Mouse (Mus musculus) CH12.LX (cell line): Measurements from ENCODE around the gene Twist2. TPM values are rescaled to one million over a fixed set of nuclear protein-coding genes. Genes with fewer than 3 reads are reported as not detected.

Source experiments
- DNase-seq: peaks from one replicate; pipeline ENCODE4 v3.0.0-alpha.2; 2013; ENCODE audit errors: extremely low read depth
- H3K27ac ChIP-seq: 2 replicates; pipeline ENCODE4 v1.5.1; 2012; ENCODE audit warnings: low read depth, mild to moderate bottlenecking, control low read depth, moderate library complexity; ENCODE audit not compliant: insufficient read depth
- H3K27me3 ChIP-seq: replicated peaks from 2 replicates; pipeline ENCODE3; 2012; ENCODE audit warnings: inconsistent platforms
- H3K36me3 ChIP-seq, 2 experiments: replicated peaks in 1 of 2; 2 replicates each; pipeline versions ENCODE3 to v1.6.1; 2012; ENCODE audit warnings: inconsistent platforms in 1 of 2, low read length in 1 of 2, mild to moderate bottlenecking in 1 of 2, mixed read lengths in 1 of 2, moderate library complexity in 1 of 2; ENCODE audit not compliant: control insufficient read depth in 1 of 2, insufficient read depth in 1 of 2
- H3K4me1 ChIP-seq, 2 experiments: 2 replicates each; pipeline ENCODE4 v1.6.1; 2012; ENCODE audit warnings: inconsistent platforms in 1 of 2, moderate library complexity in 1 of 2; ENCODE audit not compliant: insufficient read depth in 2 of 2, control insufficient read depth in 1 of 2
- H3K4me2 ChIP-seq: 2 replicates; pipeline ENCODE4 v1.6.1; 2012; ENCODE audit warnings: low read depth, mild to moderate bottlenecking, control low read depth; ENCODE audit not compliant: poor library complexity, insufficient read depth, severe bottlenecking
- H3K4me3 ChIP-seq, 3 experiments: fragments of 150-350 bp in 1 of 3; sonication (generic) in 1 of 3; replicated peaks in 1 of 3; 2 replicates each; pipeline versions ENCODE3 to v1.5.1; 2011 to 2012; ENCODE audit warnings: low read depth in 2 of 3, low read length in 2 of 3, mild to moderate bottlenecking in 2 of 3, moderate library complexity in 2 of 3, control low read depth in 1 of 3, improper control_type of control experiment in 1 of 3, inconsistent platforms in 1 of 3, mixed read lengths in 1 of 3; ENCODE audit not compliant: poor library complexity in 1 of 3
- H3K79me2 ChIP-seq: replicated peaks from 2 replicates; pipeline ENCODE4 v1.6.1; 2012; ENCODE audit warnings: mild to moderate bottlenecking, moderate library complexity; ENCODE audit not compliant: control insufficient read depth, poor library complexity, insufficient read depth, severe bottlenecking; ENCODE audit errors: extremely low read depth
- H3K9ac ChIP-seq: 2 replicates; pipeline ENCODE4 v1.6.1; 2012; ENCODE audit warnings: low read depth, mild to moderate bottlenecking, control low read depth, moderate library complexity; ENCODE audit not compliant: insufficient read depth
- H3K9me3 ChIP-seq: replicated peaks from 2 replicates; pipeline ENCODE3; 2012; ENCODE audit warnings: low read length, inconsistent platforms, mixed read lengths
- BHLHE40 ChIP-seq: IDR thresholded peaks from 2 replicates; pipeline ENCODE4 v1.6.1; 2011; ENCODE audit warnings: mild to moderate bottlenecking, low read depth, low read length, improper control_type of control experiment
- CHD2 ChIP-seq: IDR thresholded peaks from 2 replicates; pipeline ENCODE4 v1.6.1; 2011; ENCODE audit warnings: low read length, improper control_type of control experiment
- EP300 ChIP-seq: IDR thresholded peaks from 2 replicates; pipeline ENCODE4 v1.6.1; 2011; ENCODE audit warnings: low read length, improper control_type of control experiment
- ETS1 ChIP-seq: conservative IDR thresholded peaks from 2 replicates; pipeline ENCODE4 v1.6.1; 2012; ENCODE audit warnings: low read depth, mild to moderate bottlenecking, inconsistent platforms, low read length, improper control_type of control experiment, moderate library complexity
- KAT2A ChIP-seq: IDR thresholded peaks from 2 replicates; pipeline ENCODE4 v1.6.1; 2012; ENCODE audit warnings: low read length, improper control_type of control experiment, inconsistent platforms; ENCODE audit not compliant: insufficient replicate concordance
- MAFK ChIP-seq: IDR thresholded peaks from 2 replicates; pipeline ENCODE4 v1.6.1; 2011; ENCODE audit warnings: low read length, improper control_type of control experiment; ENCODE audit not compliant: insufficient replicate concordance
- MXI1 ChIP-seq: IDR thresholded peaks from 2 replicates; pipeline ENCODE4 v1.6.1; 2011; ENCODE audit warnings: mild to moderate bottlenecking, low read depth, low read length, improper control_type of control experiment
- MYC ChIP-seq: IDR thresholded peaks from 2 replicates; pipeline ENCODE4 v1.6.1; 2011; ENCODE audit warnings: low read depth, mild to moderate bottlenecking, improper control_type of control experiment, low read length
- NRF1 ChIP-seq: IDR thresholded peaks from 2 replicates; pipeline ENCODE4 v1.6.1; 2014; ENCODE audit warnings: low read depth, mild to moderate bottlenecking, inconsistent platforms, low read length, improper control_type of control experiment, moderate library complexity
- RAD21 ChIP-seq: IDR thresholded peaks from 2 replicates; pipeline ENCODE4 v1.6.1; 2011; ENCODE audit warnings: low read depth, mild to moderate bottlenecking, low read length, improper control_type of control experiment, moderate library complexity
- RCOR1 ChIP-seq: conservative IDR thresholded peaks from 2 replicates; pipeline ENCODE4 v1.6.1; 2012; ENCODE audit warnings: low read depth, mild to moderate bottlenecking, inconsistent platforms, low read length, improper control_type of control experiment
- SIN3A ChIP-seq: IDR thresholded peaks from 2 replicates; pipeline ENCODE4 v1.6.1; 2012; ENCODE audit warnings: low read length, improper control_type of control experiment, inconsistent platforms
- SMC3 ChIP-seq: IDR thresholded peaks from 2 replicates; pipeline ENCODE4 v1.6.1; 2011; ENCODE audit warnings: low read depth, low read length, improper control_type of control experiment
- TCF12 ChIP-seq: IDR thresholded peaks from 2 replicates; pipeline ENCODE4 v1.6.1; 2014; ENCODE audit warnings: low read depth, mild to moderate bottlenecking, inconsistent platforms, low read length, improper control_type of control experiment
- UBTF ChIP-seq: IDR thresholded peaks from 2 replicates; pipeline ENCODE4 v1.6.1; 2012; ENCODE audit warnings: low read depth, mild to moderate bottlenecking, inconsistent platforms, low read length, improper control_type of control experiment, moderate library complexity
- USF1 ChIP-seq: IDR thresholded peaks from 2 replicates; pipeline ENCODE4 v1.6.1; 2014; ENCODE audit warnings: low read depth, mild to moderate bottlenecking, inconsistent platforms, low read length, improper control_type of control experiment
- ZKSCAN1 ChIP-seq: IDR thresholded peaks from 2 replicates; pipeline ENCODE4 v1.6.1; 2012; ENCODE audit warnings: low read depth, inconsistent platforms, low read length, improper control_type of control experiment, borderline replicate concordance
- ZMIZ1 ChIP-seq: IDR thresholded peaks from 2 replicates; pipeline ENCODE4 v1.6.1; 2012; ENCODE audit warnings: low read depth, mild to moderate bottlenecking, inconsistent platforms, low read length, improper control_type of control experiment
- dilution Hi-C: fragments of 300-500 bp; cut with MboI; formaldehyde crosslinking; loops from 2 replicates; pipeline ENCODE4 v1.14.3; 2020; ENCODE audit warnings: low sequenced_read_pairs; ENCODE audit not compliant: extremely low pct_unique_long_range_greater_than_20kb, extremely low pct_ligation_motif_present
- in situ Hi-C: fragments of 300-500 bp; cut with MboI; formaldehyde crosslinking; loops from 3 replicates; pipeline ENCODE4 v1.14.3; 2019; ENCODE audit warnings: low sequenced_read_pairs, low pct_ligation_motif_present, low pct_unique_long_range_greater_than_20kb, mixed read lengths
- polyA plus RNA-seq: library from polyadenylated mRNA; unstranded; fragments of >175 nt; gene quantifications from 2 replicates; pipeline ENCODE4 v1.2.1, GENCODE M21; 2012; ENCODE audit warnings: low read depth; ENCODE audit not compliant: insufficient read length
- total RNA-seq, 2 experiments: library from RNA; depleted of rRNA; stranded (reverse); fragments of 300-350 nt in 1 of 2; fragments of >200 nt in 1 of 2; gene quantifications; 2 replicates each; pipeline ENCODE4 v1.2.3; 2012 to 2014

Twist2 gene
- total and polyA plus RNA-seq, 3 experiments: not detected

- no peak for TF ChIP-seq ZMIZ1
- TF ChIP-seq KAT2A: no peak
- no peak for TF ChIP-seq MYC
- no peak for TF ChIP-seq MXI1
- no peak for TF ChIP-seq MAFK
- no peak for TF ChIP-seq USF1
- TF ChIP-seq ETS1: no peak
- no peak for TF ChIP-seq NRF1
- TF ChIP-seq ZKSCAN1: no peak
- no peak for TF ChIP-seq RAD21
- no peak for TF ChIP-seq BHLHE40
- TF ChIP-seq, all 38 proteins: peak for 0
- Histone ChIP-seq H3K79me2 (no peaks in the 10 kb centered on the region), H3K27me3 (peaks cover 32% of the 10 kb centered on the region), H3K9me3 (no peaks in the 10 kb centered on the region), H3K4me1 (peaks cover 9 to 10% of the 10 kb centered on the region in 2 experiments; a peak in 3 of 4 replicates), H3K9ac (no peak overlapping the region), H3K36me3 (no peaks in the 10 kb centered on the region), H3K27ac (no peak overlapping the region), H3K4me2 (no peak overlapping the region), H3K4me3 (no peak overlapping the region)
- dilution Hi-C loops (no loop called here), in situ Hi-C loops (loop anchor here (5.0 kb wide), 1 partner anchor 37 kb away; no protein-coding TSS in a partner anchor)
- DNase-seq: no peak
Observed at GRCm38 (mm10) chr1:91779819-91780218, 21.4 kb upstream of the Twist2 start.

GRCm38 (mm10) chr1:91781182-91781581 is 20.1 kb upstream of the Twist2 start:
- Histone ChIP-seq H3K9me3 (no peaks in the 10 kb centered on the region), H3K36me3 (no peaks in the 10 kb centered on the region), H3K9ac (no peak overlapping the region), H3K4me2 (no peak overlapping the region), H3K4me1 (peaks cover 7 to 9% of the 10 kb centered on the region in 2 experiments; a peak in 2 of 4 replicates), H3K27me3 (peaks cover 40% of the 10 kb centered on the region), H3K79me2 (no peaks in the 10 kb centered on the region), H3K27ac (no peak overlapping the region), H3K4me3 (no peak overlapping the region)
- in situ Hi-C loops: no loop called here
- dilution Hi-C loops: no loop called here
- TF ChIP-seq BHLHE40 (no peak), SMC3 (no peak), RCOR1 (no peak), ETS1 (no peak), CHD2 (no peak), ZMIZ1 (no peak), TCF12 (no peak), UBTF (no peak), EP300 (no peak), KAT2A (no peak), SIN3A (no peak)
- no peak for DNase-seq
